Comparison of ENCODE assay signal across 8 mouse cellular contexts in the genomic region with DNA sequence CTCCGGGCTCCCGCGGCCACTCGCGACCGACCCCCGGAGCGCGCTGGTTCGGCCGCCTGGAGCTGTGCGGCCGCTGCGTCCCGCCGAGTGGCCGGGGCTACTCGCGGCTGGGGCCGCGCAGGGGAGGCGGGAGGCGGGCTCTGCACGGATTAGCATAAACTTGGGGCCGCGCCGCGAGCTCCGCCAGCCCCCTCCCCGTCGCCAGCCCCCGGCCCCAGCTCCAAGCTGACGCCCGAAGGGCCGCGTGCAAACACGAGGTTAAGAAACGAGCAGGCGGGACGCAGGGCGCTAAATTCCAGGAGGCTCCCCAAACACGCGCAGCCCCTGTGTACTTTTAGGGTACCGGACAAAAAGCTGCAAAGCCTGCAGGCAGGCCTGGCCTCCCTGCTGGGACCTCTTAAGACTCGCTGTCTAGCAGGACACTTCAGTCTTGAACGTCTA. TPM values are rescaled to one million over a fixed set of nuclear protein-coding genes. Genes with fewer than 3 reads are reported as not detected.
A peak's percentile ranks its signal among the peaks of the same experiment; 100 is the strongest.
DNase-seq lines count a peak whose midpoint lies in the region; ATAC-seq and TF ChIP-seq lines count a peak whose summit lies in the region.

TSS of gene Emilin3 (minus strand) at position 98 of the 441 bp plus-strand sequence.

- H3K4me2 ChIP-seq in forebrain, embryonic 15.5 days (replicated peaks): peak within 1 kb of the TSS; percentile 87
- H3K4me2 ChIP-seq in limb, embryonic 13.5 days (replicated peaks): peak within 1 kb of the TSS; percentile 88

- H3K9ac ChIP-seq in forebrain, embryonic 15.5 days (replicated peaks): peak within 1 kb of the TSS; percentile 36
- H3K9ac ChIP-seq in limb, embryonic 13.5 days: peak within 1 kb of the TSS; percentile 83

- DNase-seq in layer of hippocampus, adult 2 months (ENCODE audit: low spot score in 2 of 2): no peak
- no peak for DNase-seq in layer of hippocampus, postnatal 14 days (ENCODE audit: low spot score in 2 of 2)
- peak; percentile 67 for DNase-seq in retina, postnatal 1 day
- DNase-seq in layer of hippocampus, adult 9-10 months (ENCODE audit: low spot score): no peak
- no peak for DNase-seq in frontal cortex, postnatal 10 days (ENCODE audit: low spot score in 2 of 2)
- no peak for DNase-seq in thymus, postnatal 4 days

- peaks cover 40% of the 10 kb centered on the region for H3K27me3 ChIP-seq in forebrain, embryonic 15.5 days
- H3K27me3 ChIP-seq in limb, embryonic 13.5 days: peaks cover 41% of the 10 kb centered on the region

- 1% methylated on average over 46 of the region's 46 CpGs for WGBS in forebrain, embryonic 15.5 days
- under 1% methylated on average over 45 of the region's 46 CpGs for WGBS in limb, embryonic 13.5 days

- TF ChIP-seq CTCF in layer of hippocampus, adult 2 months (conservative IDR thresholded peaks at IDR 0.05): no peak

- peak; percentile 49 for ATAC-seq in forebrain, embryonic 15.5 days (replicated peaks)
- ATAC-seq in limb, embryonic 13.5 days (ENCODE audit: low FRiP score, low read depth): peak; percentile 82

- H3K4me1 ChIP-seq in forebrain, embryonic 15.5 days: peaks cover 20% of the 10 kb centered on the region
- peaks cover 59% of the 10 kb centered on the region for H3K4me1 ChIP-seq in limb, embryonic 13.5 days

- H3K36me3 ChIP-seq in forebrain, embryonic 15.5 days: no peaks in the 10 kb centered on the region
- H3K36me3 ChIP-seq in limb, embryonic 13.5 days: peaks cover 25% of the 10 kb centered on the region

- no peak within 1 kb of the TSS for H3K27ac ChIP-seq in layer of hippocampus, adult 2 months
- H3K27ac ChIP-seq in forebrain, embryonic 15.5 days (replicated peaks): no peak within 1 kb of the TSS
- H3K27ac ChIP-seq in limb, embryonic 13.5 days: peak within 1 kb of the TSS; percentile 85

- peak within 1 kb of the TSS; percentile 17 for H3K4me3 ChIP-seq in layer of hippocampus, adult 2 months
- H3K4me3 ChIP-seq in forebrain, embryonic 15.5 days: peak within 1 kb of the TSS; percentile 44
- peak within 1 kb of the TSS; percentile 68 for H3K4me3 ChIP-seq in limb, embryonic 13.5 days

- H3K9me3 ChIP-seq in forebrain, embryonic 15.5 days: no peaks in the 10 kb centered on the region
- H3K9me3 ChIP-seq in limb, embryonic 13.5 days: no peaks in the 10 kb centered on the region

RNA-seq across cellular contexts. Expression of gene Emilin3, which starts in this region (rescaled TPM):
- total RNA-seq in layer of hippocampus, adult 2 months (2021): under 1 TPM; 0.28 to 0.29 TPM
- total RNA-seq in layer of hippocampus, postnatal 14 days (2021): under 1 TPM; 0.48 TPM
- polyA plus RNA-seq in forebrain, embryonic 15.5 days (2015; fragmentation: Nextera tagmentation; extraction: Ambion mirVana): 0.29 and 0.34 TPM in 2 replicates
- 28.3 and 30.2 TPM in 2 replicates for polyA plus RNA-seq in limb, embryonic 13.5 days (2015; fragmentation: Nextera tagmentation; extraction: Ambion mirVana)

Comparison
In these comparisons a context has a peak if more than half of its experiments do, and no peak if none do; other contexts are left out.
1. RNA of gene Emilin3 (polyA plus RNA-seq): 28.3 to 30.2 TPM in limb, embryonic 13.5 days; 0.29 to 0.34 TPM in forebrain, embryonic 15.5 days; every median in the first group is over 10 times any median in the second.
2. Peak in ATAC-seq, H3K4me3 ChIP-seq, H3K9ac ChIP-seq and H3K4me2 ChIP-seq in forebrain, embryonic 15.5 days; RNA of the gene not detected or under 1 TPM.
3. H3K4me3 ChIP-seq: peak in every context shown above with its lines; median percentile 68 in limb, embryonic 13.5 days; 44 in forebrain, embryonic 15.5 days; 17 in layer of hippocampus, adult 2 months.